Mouse (Mus musculus) splenic B cell, adult 2 months (primary cell): ENCODE measurements around the gene Fadd.
A peak's percentile ranks its signal among the peaks of the same experiment; 100 is the strongest.

Source experiments
- DNase-seq: peaks from one replicate; pipeline ENCODE4 v3.0.0-alpha.2; 2011; ENCODE audit warnings: low read depth, low spot score
- H3K27me3 ChIP-seq: 2 replicates; pipeline ENCODE4 v1.6.1; 2012; ENCODE audit warnings: mild to moderate bottlenecking, low read length, moderate library complexity, mixed read lengths; ENCODE audit not compliant: control insufficient read depth, poor library complexity, insufficient read depth, severe bottlenecking
- H3K36me3 ChIP-seq: 2 replicates; pipeline ENCODE4 v1.6.1; 2012; ENCODE audit warnings: mild to moderate bottlenecking, low read length, moderate library complexity, mixed read lengths; ENCODE audit not compliant: control insufficient read depth, poor library complexity, insufficient read depth, severe bottlenecking

Gene Fadd

GRCm38 (mm10) chr7:144562016-144562415, 20.2 kb downstream of the Fadd start:
- Histone ChIP-seq H3K36me3 (no peaks in the 10 kb centered on the region), H3K27me3 (no peaks in the 10 kb centered on the region)
- DNase-seq = no peak

- Histone ChIP-seq H3K36me3 (no peaks in the 10 kb centered on the region), H3K27me3 (no peaks in the 10 kb centered on the region)
- DNase-seq = no peak
Measured at GRCm38 (mm10) chr7:144560594-144560993, 21.7 kb downstream of the Fadd start.

GRCm38 (mm10) chr7:144558552-144558951, 23.7 kb downstream of the Fadd start:
- DNase-seq = no peak
- Histone ChIP-seq H3K27me3 (no peaks in the 10 kb centered on the region), H3K36me3 (no peaks in the 10 kb centered on the region)

- Histone ChIP-seq H3K27me3 (no peaks in the 10 kb centered on the region), H3K36me3 (peaks cover 2% of the 10 kb centered on the region; the same call in 1 of the 2 replicates)
- DNase-seq = no peak
Measured at GRCm38 (mm10) chr7:144554123-144554472, 28.2 kb downstream of the Fadd start.

- peak; percentile 99 for DNase-seq
- Histone ChIP-seq H3K36me3 (peaks cover 2% of the 10 kb centered on the region; the same call in 1 of the 2 replicates), H3K27me3 (no peaks in the 10 kb centered on the region)
Measured at GRCm38 (mm10) chr7:144553237-144554122, 28.8 kb downstream of the Fadd start, which contains the start of gene Ppfia1. Gene Ppfia1, minus strand, starts transcription at chr7:144553729.

- Histone ChIP-seq H3K36me3 (peaks cover 2% of the 10 kb centered on the region; the same call in 1 of the 2 replicates), H3K27me3 (no peaks in the 10 kb centered on the region)
- DNase-seq = no peak
Measured at GRCm38 (mm10) chr7:144552274-144552673, 30.0 kb downstream of the Fadd start.

- H3K27me3 ChIP-seq = no peaks in the 10 kb centered on the region
- no peak for DNase-seq
- peaks cover 2% of the 10 kb centered on the region; the same call in 1 of the 2 replicates for H3K36me3 ChIP-seq
Measured at GRCm38 (mm10) chr7:144550811-144551210, 31.5 kb downstream of the Fadd start.

- peak; percentile 27 for DNase-seq
- Histone ChIP-seq H3K27me3 (no peaks in the 10 kb centered on the region), H3K36me3 (peaks cover 2% of the 10 kb centered on the region; the same call in 1 of the 2 replicates)
Measured at GRCm38 (mm10) chr7:144549904-144550566, 32.2 kb downstream of the Fadd start.

- Histone ChIP-seq H3K27me3 (no peaks in the 10 kb centered on the region), H3K36me3 (peaks cover 2% of the 10 kb centered on the region; the same call in 1 of the 2 replicates)
- no peak for DNase-seq
Measured at GRCm38 (mm10) chr7:144545231-144545630, 37.0 kb downstream of the Fadd start.

GRCm38 (mm10) chr7:144541351-144541750, 40.9 kb downstream of the Fadd start:
- Histone ChIP-seq H3K36me3 (peaks cover 2% of the 10 kb centered on the region; the same call in 1 of the 2 replicates), H3K27me3 (no peaks in the 10 kb centered on the region)
- DNase-seq = no peak

GRCm38 (mm10) chr7:144539146-144539545, 43.1 kb downstream of the Fadd start:
- no peak for DNase-seq
- H3K36me3 ChIP-seq = peaks cover 1% of the 10 kb centered on the region; the same call in 1 of the 2 replicates
- H3K27me3 ChIP-seq = no peaks in the 10 kb centered on the region

GRCm38 (mm10) chr7:144538030-144538644, 44.1 kb downstream of the Fadd start:
- Histone ChIP-seq H3K27me3 (no peaks in the 10 kb centered on the region), H3K36me3 (no peaks in the 10 kb centered on the region)
- DNase-seq = no peak

GRCm38 (mm10) chr7:144536367-144536766, 45.9 kb downstream of the Fadd start:
- no peaks in the 10 kb centered on the region for H3K27me3 ChIP-seq
- no peaks in the 10 kb centered on the region for H3K36me3 ChIP-seq
- no peak for DNase-seq

GRCm38 (mm10) chr7:144534773-144535172, 47.5 kb downstream of the Fadd start:
- Histone ChIP-seq H3K27me3 (no peaks in the 10 kb centered on the region), H3K36me3 (no peaks in the 10 kb centered on the region)
- no peak for DNase-seq
